Mouse (Mus musculus): ENCODE measurements at regions not wholly inside any gene's neighbourhood (a gene's known extent, or its start where the extent isn't known, plus 50 kb on each side); places are given as distances from the start of the nearest gene placed in this dataset.

GRCm38 (mm10) chr3:155462095-155462494 is 368.9 kb downstream of the Lrriq3 start:
- DNase-seq (ENCODE audit: low spot score in 2 of 2) = no peak

- no peak for DNase-seq (ENCODE audit: low spot score in 2 of 2)
These were observed 377.5 kb downstream of the Lrriq3 start for GRCm38 (mm10) chr3:155470742-155471141.

GRCm38 (mm10) chr3:155485487-155485886 is 392.3 kb downstream of the Lrriq3 start:
- no peak for DNase-seq (ENCODE audit: low spot score in 2 of 2)

GRCm38 (mm10) chr3:155487877-155488537 is 394.8 kb downstream of the Lrriq3 start:
- no peak for DNase-seq (ENCODE audit: low spot score in 2 of 2)

- DNase-seq (ENCODE audit: low spot score in 2 of 2) = no peak
These were observed 397.4 kb downstream of the Lrriq3 start for GRCm38 (mm10) chr3:155490670-155491069.

- no peak for DNase-seq (ENCODE audit: low spot score in 2 of 2)
These were observed 417.1 kb downstream of the Lrriq3 start for GRCm38 (mm10) chr3:155510161-155510857.

GRCm38 (mm10) chr3:155513885-155514284 is 420.7 kb downstream of the Lrriq3 start:
- DNase-seq (ENCODE audit: low spot score in 2 of 2) = no peak

- DNase-seq (ENCODE audit: low spot score in 2 of 2) = no peak
These were observed 436.1 kb downstream of the Lrriq3 start for GRCm38 (mm10) chr3:155529312-155529711.

GRCm38 (mm10) chr3:155530811-155531210 is 437.6 kb downstream of the Lrriq3 start:
- no peak for DNase-seq (ENCODE audit: low spot score in 2 of 2)

- DNase-seq (ENCODE audit: low spot score in 2 of 2) = no peak
These were observed 438.8 kb downstream of the Lrriq3 start for GRCm38 (mm10) chr3:155532075-155532474.

GRCm38 (mm10) chr3:155548204-155548603 is 455.0 kb downstream of the Lrriq3 start:
- peak; percentile 16 to 20 for DNase-seq (ENCODE audit: low spot score in 2 of 2)

GRCm38 (mm10) chr3:155577111-155577510 is 483.9 kb downstream of the Lrriq3 start:
- no peak for DNase-seq (ENCODE audit: low spot score in 2 of 2)

GRCm38 (mm10) chr3:155604001-155604400 is 510.8 kb downstream of the Lrriq3 start:
- no peak for DNase-seq (ENCODE audit: low spot score in 2 of 2)

Data from layer of hippocampus, postnatal 14 days (tissue).